Mouse (Mus musculus) macrophage (primary cell): ENCODE results near the gene Iqch. TPM values are rescaled to one million over a fixed set of nuclear protein-coding genes. Genes with fewer than 3 reads are reported as not detected.

Experiments used
- H3K27ac ChIP-seq: fragments of 350-480 bp; formaldehyde crosslinking; 2 replicates; pipeline ENCODE4 v1.9.0; 2021
- H3K36me3 ChIP-seq: fragments of 350-480 bp; formaldehyde crosslinking; 2 replicates; pipeline ENCODE4 v1.9.0; 2021; ENCODE audit errors: inconsistent target
- H3K4me3 ChIP-seq: fragments of 350-480 bp; formaldehyde crosslinking; 2 replicates; pipeline ENCODE4 v1.9.0; 2021; ENCODE audit errors: inconsistent target
- H3K79me2 ChIP-seq: fragments of 350-480 bp; formaldehyde crosslinking; 2 replicates; pipeline ENCODE4 v1.9.0; 2021; ENCODE audit errors: inconsistent target
- WGBS: methylation state at CpG from one replicate; pipeline ENCODE4 v1.1.7; 2026; ENCODE audit warnings: inconsistent platforms; ENCODE audit not compliant: missing documents; 5-methylcytosine and 5-hydroxymethylcytosine counted together
- polyA plus RNA-seq: library from polyadenylated mRNA; stranded (reverse); fragments of 250-400 nt; gene quantifications from 3 replicates; pipeline ENCODE4 v1.2.4, GENCODE M21; 2018; ENCODE audit warnings: inconsistent platforms

Gene Iqch
- polyA plus RNA-seq, 1 experiment from 2014 or later = not detected

DNA sequence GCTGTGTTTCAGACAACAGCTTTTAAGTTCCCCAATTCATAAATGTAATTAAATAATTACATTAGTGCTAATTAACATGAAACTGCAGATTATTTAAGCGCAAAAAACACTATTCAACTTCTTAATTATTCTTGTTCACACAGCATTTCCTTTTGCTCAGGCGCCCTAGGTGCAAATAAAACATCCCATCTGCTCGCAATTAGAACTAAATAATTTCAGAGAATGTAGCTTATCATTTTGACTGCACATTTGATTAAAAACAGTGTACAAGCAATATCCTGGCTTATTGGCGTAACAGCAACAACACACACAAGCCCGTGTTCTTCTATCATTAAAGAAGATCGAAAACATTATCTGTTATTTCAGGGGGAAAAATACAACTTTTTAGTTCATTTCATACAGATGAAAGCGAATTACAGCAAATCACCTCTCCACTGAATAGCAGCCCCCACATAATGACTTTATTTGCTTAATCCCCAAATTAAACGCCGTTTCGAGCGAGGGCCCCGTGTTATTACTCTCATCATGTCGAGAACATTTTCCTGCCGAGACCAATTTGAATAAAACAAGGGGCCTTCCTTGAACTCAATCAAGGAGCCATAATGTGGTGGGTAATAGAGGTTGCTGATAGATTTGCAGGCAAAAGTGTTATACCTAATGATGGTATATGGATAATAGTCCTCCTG is 78.9 kb downstream of the Iqch start:
- 94% methylated on average over 14 of the region's 14 CpGs for WGBS
- H3K36me3 ChIP-seq = no peaks in the 10 kb centered on the region
- H3K4me3 ChIP-seq = no peak overlapping the region
- no peak overlapping the region for H3K27ac ChIP-seq
- H3K79me2 ChIP-seq = no peaks in the 10 kb centered on the region

GRCm38 (mm10) chr9:63512851-63513250 is 89.4 kb downstream of the Iqch start:
- Histone ChIP-seq H3K4me3 (no peak overlapping the region), H3K36me3 (no peaks in the 10 kb centered on the region), H3K79me2 (no peaks in the 10 kb centered on the region), H3K27ac (no peak overlapping the region)
- 43% methylated on average over 5 of the region's 5 CpGs for WGBS

DNA sequence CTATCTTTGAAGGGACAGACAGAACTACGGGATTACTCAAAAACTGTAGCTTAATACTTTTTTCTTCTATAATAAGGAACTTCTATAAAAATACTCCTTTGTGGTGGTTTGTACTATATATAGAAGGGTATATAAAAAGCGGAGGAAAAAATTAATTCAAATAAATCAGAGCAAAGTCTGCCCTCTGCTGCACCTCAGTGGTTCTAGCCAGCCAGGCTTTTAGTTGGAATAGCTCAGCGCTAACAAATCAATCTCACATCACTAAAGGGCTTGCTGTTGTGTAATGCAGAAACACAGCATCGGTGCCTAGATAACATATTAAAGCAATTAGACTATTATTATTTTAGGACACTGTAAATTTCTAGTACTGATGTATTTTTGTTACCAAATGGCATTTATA is 91.3 kb downstream of the Iqch start:
- 41% methylated on average over 4 of the region's 4 CpGs for WGBS
- Histone ChIP-seq H3K4me3 (no peak overlapping the region), H3K36me3 (no peaks in the 10 kb centered on the region), H3K79me2 (no peaks in the 10 kb centered on the region), H3K27ac (no peak overlapping the region)

DNA sequence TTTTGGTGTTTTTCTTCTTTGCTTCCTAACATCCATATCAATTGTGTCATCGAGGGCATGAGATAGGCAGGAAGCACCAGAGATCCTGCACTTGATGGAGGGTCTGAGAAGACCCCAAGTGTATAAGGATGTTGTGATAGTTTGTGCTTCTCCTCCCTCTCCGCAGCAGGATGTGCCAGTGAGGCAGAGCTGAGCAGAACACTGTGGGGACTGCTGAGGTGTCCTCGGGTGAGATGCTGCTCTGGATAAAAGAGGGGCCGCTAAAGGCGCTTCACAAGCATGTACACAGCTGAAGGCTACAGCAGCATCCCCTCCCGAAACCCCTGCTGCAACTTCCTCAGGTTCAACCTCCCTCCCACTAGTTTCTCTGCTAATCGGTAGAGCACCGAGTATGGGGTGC is 95.2 kb downstream of the Iqch start:
- H3K27ac ChIP-seq = no peak overlapping the region
- H3K36me3 ChIP-seq = no peaks in the 10 kb centered on the region
- no peak overlapping the region for H3K4me3 ChIP-seq
- H3K79me2 ChIP-seq = no peaks in the 10 kb centered on the region
- WGBS = 72% methylated on average over 8 of the region's 8 CpGs

GRCm38 (mm10) chr9:63503890-63504289 is 98.4 kb downstream of the Iqch start:
- Histone ChIP-seq H3K27ac (no peak overlapping the region), H3K4me3 (no peak overlapping the region), H3K36me3 (no peaks in the 10 kb centered on the region), H3K79me2 (no peaks in the 10 kb centered on the region)
- 60% methylated on average over 2 of the region's 2 CpGs for WGBS

DNA sequence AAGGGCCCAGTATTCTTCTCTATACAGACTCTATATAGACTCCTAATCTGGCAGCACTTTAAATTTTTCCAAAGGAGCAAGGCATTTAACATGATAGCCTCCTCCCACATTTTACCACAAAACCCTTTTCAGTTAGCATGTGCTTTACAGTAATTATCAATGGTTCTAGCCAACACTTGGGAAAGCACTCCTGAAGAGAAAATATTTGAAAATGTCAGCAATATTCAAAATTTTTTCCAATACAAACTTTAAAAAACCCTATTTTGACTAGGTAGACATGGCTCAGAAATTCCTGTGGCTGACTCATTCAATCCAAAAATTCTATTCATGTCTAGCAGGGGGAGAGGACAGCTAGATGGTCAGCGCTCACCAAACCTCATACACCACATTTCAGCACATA is 100.8 kb downstream of the Iqch start:
- WGBS = no CpG with 5 or more reads among the region's 1 CpGs
- H3K4me3 ChIP-seq = no peak overlapping the region
- H3K79me2 ChIP-seq = no peaks in the 10 kb centered on the region
- no peaks in the 10 kb centered on the region for H3K36me3 ChIP-seq
- no peak overlapping the region for H3K27ac ChIP-seq

DNA sequence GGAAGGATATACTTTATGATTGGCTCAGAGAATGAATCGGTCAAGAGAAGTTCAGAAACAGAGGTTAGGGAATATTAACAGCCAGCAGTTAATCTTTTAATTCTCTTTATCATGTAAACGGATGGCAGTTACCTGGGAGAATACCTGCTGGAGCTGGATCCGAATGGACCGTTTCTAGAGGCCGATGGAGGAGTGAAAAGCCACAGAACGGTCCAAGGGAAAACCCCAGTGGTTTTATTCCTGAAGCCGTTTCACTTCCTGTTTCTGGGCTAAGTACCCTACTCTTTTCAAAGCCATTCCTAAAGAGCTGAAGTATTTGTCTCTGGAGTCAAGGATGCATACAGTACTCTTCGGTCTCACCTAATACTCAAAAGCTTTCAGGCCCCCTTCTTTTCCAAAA is 102.4 kb downstream of the Iqch start:
- Histone ChIP-seq H3K79me2 (no peaks in the 10 kb centered on the region), H3K27ac (no peak overlapping the region), H3K4me3 (no peak overlapping the region), H3K36me3 (no peaks in the 10 kb centered on the region)
- WGBS = 32% methylated on average over 8 of the region's 8 CpGs

DNA sequence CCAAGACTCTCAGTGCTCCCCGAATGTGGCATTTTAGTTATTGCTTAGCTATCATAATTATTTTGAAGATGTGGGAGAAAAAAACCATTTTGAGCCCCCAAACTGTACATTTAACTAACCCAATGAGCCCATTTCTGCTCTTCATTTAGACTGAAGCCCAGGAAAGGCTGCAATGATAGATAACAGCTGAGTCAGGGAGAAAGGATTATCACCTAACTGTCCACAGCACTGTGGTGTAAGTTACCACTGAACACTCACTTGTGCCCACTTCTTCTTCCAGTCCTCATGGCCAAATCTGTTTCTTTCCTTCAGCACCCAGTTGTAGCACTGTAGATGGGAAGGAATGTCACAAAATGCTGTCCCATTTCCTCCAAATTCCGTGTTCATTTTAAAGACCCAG is 106.5 kb downstream of the Iqch start:
- Histone ChIP-seq H3K27ac (no peak overlapping the region), H3K36me3 (no peaks in the 10 kb centered on the region), H3K79me2 (no peaks in the 10 kb centered on the region), H3K4me3 (no peak overlapping the region)
- 81% methylated on average over 2 of the region's 2 CpGs for WGBS

GRCm38 (mm10) chr9:63493746-63494145 is 108.5 kb downstream of the Iqch start:
- H3K79me2 ChIP-seq = no peaks in the 10 kb centered on the region
- no peak overlapping the region for H3K27ac ChIP-seq
- no peak overlapping the region for H3K4me3 ChIP-seq
- no peaks in the 10 kb centered on the region for H3K36me3 ChIP-seq
- WGBS = 98% methylated on average over 4 of the region's 4 CpGs

DNA sequence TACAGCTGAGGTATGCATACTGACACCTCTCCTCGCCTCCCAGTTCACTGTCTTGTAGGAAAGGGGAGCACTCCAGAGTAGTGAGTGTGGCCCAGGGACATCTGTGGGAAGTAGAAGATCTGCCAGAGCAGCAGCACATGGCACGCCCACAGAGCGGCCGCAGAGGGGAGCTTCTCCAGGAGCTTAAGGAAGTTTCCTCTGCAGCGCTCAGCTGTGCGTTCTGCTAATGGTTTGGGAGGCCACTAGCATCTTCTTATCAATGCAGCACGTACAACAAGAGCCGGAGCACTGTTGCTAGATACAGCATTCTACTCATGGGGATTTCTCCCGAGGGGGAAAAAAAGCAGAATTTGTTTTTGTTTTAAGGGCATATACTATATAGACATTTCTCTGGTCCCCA is 110.0 kb downstream of the Iqch start:
- no peaks in the 10 kb centered on the region for H3K36me3 ChIP-seq
- H3K79me2 ChIP-seq = no peaks in the 10 kb centered on the region
- no peak overlapping the region for H3K4me3 ChIP-seq
- no peak overlapping the region for H3K27ac ChIP-seq
- WGBS = 61% methylated on average over 9 of the region's 9 CpGs

- Histone ChIP-seq H3K27ac (no peak overlapping the region), H3K36me3 (no peaks in the 10 kb centered on the region), H3K4me3 (no peak overlapping the region), H3K79me2 (no peaks in the 10 kb centered on the region)
- WGBS = 91% methylated on average over 12 of the region's 12 CpGs
Observed at GRCm38 (mm10) chr9:63490521-63491307, 111.6 kb downstream of the Iqch start.

DNA sequence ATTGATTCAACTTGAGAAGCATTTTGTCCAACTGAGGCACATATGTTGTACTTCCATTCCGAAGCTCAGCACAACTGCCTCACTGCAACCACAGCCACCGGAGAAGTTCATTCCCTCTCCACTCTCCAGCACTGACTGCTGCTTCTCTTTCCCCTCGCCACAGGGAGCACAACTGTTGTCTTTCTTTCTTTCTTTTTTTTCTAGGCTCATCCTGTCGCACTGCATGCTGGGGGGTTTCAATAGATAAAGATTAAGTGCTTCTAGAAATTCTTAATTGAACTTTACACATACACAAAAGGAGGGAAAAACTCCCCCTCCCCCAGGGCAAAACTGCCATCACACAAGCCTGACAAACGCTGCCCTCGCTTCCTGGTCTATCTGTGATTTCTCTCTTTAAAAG is 113.1 kb downstream of the Iqch start:
- WGBS = 93% methylated on average over 6 of the region's 6 CpGs

DNA sequence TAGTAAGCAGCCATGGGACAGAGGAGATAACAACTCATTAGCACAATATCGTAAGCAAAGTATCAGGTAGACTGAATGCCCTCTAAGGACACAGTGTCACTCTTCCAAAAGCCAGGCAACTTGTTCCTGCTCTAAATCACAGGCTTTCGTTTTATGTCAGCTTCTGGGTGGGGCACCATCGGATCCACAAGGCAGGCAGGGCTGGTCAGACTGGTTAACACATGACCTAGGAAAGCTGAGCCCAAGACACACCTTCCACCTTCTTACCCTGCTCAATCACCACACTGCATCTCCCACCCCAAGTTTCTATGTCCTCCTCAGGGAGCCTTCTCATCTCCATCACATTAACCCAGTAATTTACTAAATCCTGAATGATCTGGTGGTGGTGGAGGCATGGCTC is 136.7 kb downstream of the Iqch start:
- 91% methylated on average over 3 of the region's 3 CpGs for WGBS
- Histone ChIP-seq H3K4me3 (no peak overlapping the region), H3K36me3 (no peaks in the 10 kb centered on the region), H3K79me2 (no peaks in the 10 kb centered on the region), H3K27ac (no peak overlapping the region)

More for the DNA sequence above, 113.1 kb downstream of the Iqch start:
- Histone ChIP-seq H3K79me2 (no peaks in the 10 kb centered on the region), H3K27ac (no peak overlapping the region), H3K36me3 (no peaks in the 10 kb centered on the region), H3K4me3 (no peak overlapping the region)

DNA sequence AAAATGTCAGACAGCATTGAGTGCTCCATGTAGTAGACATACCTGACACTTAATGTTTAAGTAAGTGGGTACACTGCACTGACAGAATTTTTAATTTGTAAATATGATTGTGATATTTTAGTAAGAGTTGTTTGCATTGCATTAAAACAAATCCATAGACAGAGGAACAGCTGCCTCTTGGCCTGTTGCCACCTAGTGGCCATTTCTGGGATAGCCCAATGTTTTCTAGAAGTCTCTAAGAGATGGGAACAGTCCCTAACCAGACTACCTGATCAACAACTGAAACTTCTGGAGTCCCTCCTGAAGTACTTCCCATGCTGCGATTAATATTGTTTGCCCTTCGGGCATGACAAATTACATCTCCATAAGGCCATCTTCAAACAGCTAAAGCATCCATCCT is 140.0 kb downstream of the Iqch start:
- Histone ChIP-seq H3K36me3 (no peaks in the 10 kb centered on the region), H3K79me2 (no peaks in the 10 kb centered on the region), H3K4me3 (no peak overlapping the region), H3K27ac (no peak overlapping the region)
- WGBS = 74% methylated on average over 2 of the region's 2 CpGs

DNA sequence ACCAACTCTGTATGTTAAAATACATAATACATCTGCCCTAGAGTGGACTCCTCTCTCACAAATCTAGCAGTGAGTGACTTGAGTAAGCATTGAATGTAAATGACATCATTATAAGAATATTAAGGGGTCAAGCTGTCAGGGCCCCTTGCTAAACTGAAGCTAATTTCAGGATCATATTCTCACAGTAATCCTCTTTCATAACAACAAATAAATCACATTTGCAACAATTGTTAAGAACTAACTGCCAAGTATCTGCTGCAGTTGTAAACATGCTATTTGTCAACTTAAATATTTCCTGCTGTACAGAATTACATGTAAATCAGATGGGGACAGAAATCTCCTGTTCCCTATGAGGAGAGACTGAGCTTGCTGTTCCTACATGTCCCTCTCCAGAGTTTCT is 145.9 kb downstream of the Iqch start:
- H3K27ac ChIP-seq = no peak overlapping the region
- no peak overlapping the region for H3K4me3 ChIP-seq
- no peaks in the 10 kb centered on the region for H3K36me3 ChIP-seq
- no peaks in the 10 kb centered on the region for H3K79me2 ChIP-seq
